Mouse (Mus musculus): ENCODE measurements around the gene Plac1. TPM values are rescaled to one million over a fixed set of nuclear protein-coding genes. Genes with fewer than 3 reads are reported as not detected.
A peak's percentile ranks its signal among the peaks of the same experiment; 100 is the strongest.

The Plac1 gene
- total and polyA plus RNA-seq, 3 experiments = not detected

DNA sequence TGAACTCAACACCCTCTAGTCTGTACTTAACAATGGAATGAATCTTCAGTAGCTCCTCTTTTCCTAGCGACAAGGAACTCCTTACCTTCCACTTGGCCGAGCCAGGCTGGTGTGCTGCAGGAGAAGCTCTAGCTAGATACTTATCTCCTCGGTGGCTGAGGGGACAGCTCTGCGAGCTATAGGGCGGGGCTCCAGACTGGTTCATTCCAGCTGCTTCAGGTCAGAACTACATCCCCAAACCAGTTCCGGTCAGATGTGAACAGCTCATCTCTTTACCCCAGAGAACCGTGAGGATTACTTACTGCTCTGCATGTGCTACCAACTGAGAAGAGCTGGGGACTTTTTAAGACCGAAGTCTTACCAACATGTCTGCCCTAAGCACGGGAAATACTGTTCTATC, 26.3 kb upstream of the Plac1 start:
- 0 out of 2 replicates have a peak overlapping the region, but pooled peaks have one; percentile 24 for H3K9ac ChIP-seq (ENCODE audit: insufficient read depth, low read depth)
- H3K27me3 ChIP-seq (replicated peaks) = no peaks in the 10 kb centered on the region
- no peaks in the 10 kb centered on the region for H3K79me2 ChIP-seq (replicated peaks; ENCODE audit: control insufficient read depth, extremely low read depth, insufficient read depth, poor library complexity, severe bottlenecking)
- dilution Hi-C loops (cut with MboI; ENCODE audit: extremely low pct_ligation_motif_present, extremely low pct_unique_long_range_greater_than_20kb, low sequenced_read_pairs) = no loop called here
- peak overlapping the region; percentile 62; the same call in 1 of the 2 replicates for H3K4me2 ChIP-seq (ENCODE audit: insufficient read depth, low read depth, poor library complexity, severe bottlenecking)
- no peaks in the 10 kb centered on the region for H3K9me3 ChIP-seq (replicated peaks; ENCODE audit: low read length)
- H3K36me3 ChIP-seq (replicated peaks in 1 of 2; ENCODE audit: control insufficient read depth in 1 of 2, insufficient read depth in 1 of 2, low read length in 1 of 2) = no peaks in the 10 kb centered on the region
- peaks cover 0 to 10% of the 10 kb centered on the region in 2 experiments; a peak in 2 of 4 replicates for H3K4me1 ChIP-seq (ENCODE audit: control insufficient read depth in 1 of 2, insufficient read depth in 2 of 2)
- H3K4me3 ChIP-seq (replicated peaks in 1 of 3; ENCODE audit: low read depth in 2 of 3, low read length in 2 of 3, poor library complexity in 1 of 3) = peak overlapping the region; percentile 3 to 30 (median 24)
- peak overlapping the region; percentile 23 for H3K27ac ChIP-seq (ENCODE audit: insufficient read depth, low read depth)
- peak; percentile 59 for DNase-seq (ENCODE audit: extremely low read depth)
- in situ Hi-C loops (cut with MboI; ENCODE audit: low pct_ligation_motif_present, low pct_unique_long_range_greater_than_20kb, low sequenced_read_pairs) = loop anchor here (25.0 kb wide), 1 partner anchor 254 kb away; no protein-coding TSS in a partner anchor
- TF ChIP-seq POLR2A (IDR thresholded peaks at IDR 0.05; ENCODE audit: low read depth, low read length) (0 out of 2 replicates have a peak, but pooled peaks have one; percentile 31), MXI1 (IDR thresholded peaks at IDR 0.05; ENCODE audit: low read depth, low read length) (no peak), BHLHE40 (IDR thresholded peaks at IDR 0.05; ENCODE audit: low read depth, low read length) (peak; percentile 72), MAZ (IDR thresholded peaks at IDR 0.05; ENCODE audit: low read depth, low read length) (no peak), MYC (IDR thresholded peaks at IDR 0.05; ENCODE audit: low read depth, low read length) (0 out of 2 replicates have a peak, but pooled peaks have one; percentile 21), ETS1 (conservative IDR thresholded peaks at IDR 0.05; ENCODE audit: low read depth, low read length) (peak; percentile 46; the same call in 1 of the 2 replicates), ELF1 (IDR thresholded peaks at IDR 0.05; ENCODE audit: low read depth, low read length) (no peak), IRF4 (IDR thresholded peaks at IDR 0.05; ENCODE audit: low read depth, low read length) (no peak), ZMIZ1 (IDR thresholded peaks at IDR 0.05; ENCODE audit: low read depth, low read length) (no peak), POLR2AphosphoS2 (IDR thresholded peaks at IDR 0.05; ENCODE audit: low read depth, low read length) (no peak), MAFK (IDR thresholded peaks at IDR 0.05; ENCODE audit: insufficient replicate concordance, low read length) (no peak), TBP (conservative IDR thresholded peaks at IDR 0.05; ENCODE audit: low read depth, low read length) (no peak)

GRCm38 (mm10) chrX:53255195-53255594, 15.3 kb upstream of the Plac1 start:
- in situ Hi-C loops (cut with MboI; ENCODE audit: low pct_ligation_motif_present, low pct_unique_long_range_greater_than_20kb, low sequenced_read_pairs) = loop anchor here (25.0 kb wide), 1 partner anchor 243 kb away; no protein-coding TSS in a partner anchor
- peak; percentile 30 for TF ChIP-seq RAD21 (IDR thresholded peaks at IDR 0.05; ENCODE audit: low read depth, low read length)
- TF ChIP-seq POLR2A (IDR thresholded peaks at IDR 0.05; ENCODE audit: low read depth, low read length) = no peak
- peak in 1 of 2 experiments; percentile 49; a peak in 2 of 4 replicates for TF ChIP-seq CTCF (conservative IDR thresholded peaks at IDR 0.05 in 1 of 2, IDR thresholded peaks at IDR 0.05 in 1 of 2; ENCODE audit: low read depth in 2 of 2, low read length in 2 of 2)
- TF ChIP-seq SMC3 (IDR thresholded peaks at IDR 0.05; ENCODE audit: low read depth, low read length) = peak; percentile 28
- H3K36me3 ChIP-seq (replicated peaks in 1 of 2; ENCODE audit: control insufficient read depth in 1 of 2, insufficient read depth in 1 of 2, low read length in 1 of 2) = peaks cover 7 to 53% of the 10 kb centered on the region in 2 experiments
- no peaks in the 10 kb centered on the region for H3K9me3 ChIP-seq (replicated peaks; ENCODE audit: low read length)
- no peaks in the 10 kb centered on the region for H3K27me3 ChIP-seq (replicated peaks)
- H3K79me2 ChIP-seq (replicated peaks; ENCODE audit: control insufficient read depth, extremely low read depth, insufficient read depth, poor library complexity, severe bottlenecking) = no peaks in the 10 kb centered on the region
- H3K27ac ChIP-seq (ENCODE audit: insufficient read depth, low read depth) = no peak overlapping the region
- no peak overlapping the region for H3K9ac ChIP-seq (ENCODE audit: insufficient read depth, low read depth)
- dilution Hi-C loops (cut with MboI; ENCODE audit: extremely low pct_ligation_motif_present, extremely low pct_unique_long_range_greater_than_20kb, low sequenced_read_pairs) = no loop called here
- no peak for DNase-seq (ENCODE audit: extremely low read depth)
- H3K4me1 ChIP-seq (ENCODE audit: control insufficient read depth in 1 of 2, insufficient read depth in 2 of 2) = no peaks in the 10 kb centered on the region
- H3K4me2 ChIP-seq (ENCODE audit: insufficient read depth, low read depth, poor library complexity, severe bottlenecking) = no peak overlapping the region
- no peak overlapping the region for H3K4me3 ChIP-seq (replicated peaks in 1 of 3; ENCODE audit: low read depth in 2 of 3, low read length in 2 of 3, poor library complexity in 1 of 3)
